Mouse (Mus musculus) stomach, postnatal 0 days (tissue): ENCODE data around the gene Zfp426.

Source experiments
- CTCF ChIP-seq: IDR thresholded peaks from 2 replicates; pipeline ENCODE4 v1.5.1; 2016; ENCODE audit warnings: antibody characterized with exemption, low read depth, mild to moderate bottlenecking, moderate library complexity
- EP300 ChIP-seq: optimal IDR thresholded peaks from 2 replicates; pipeline ENCODE3; 2016; ENCODE audit warnings: antibody characterized with exemption

DNA sequence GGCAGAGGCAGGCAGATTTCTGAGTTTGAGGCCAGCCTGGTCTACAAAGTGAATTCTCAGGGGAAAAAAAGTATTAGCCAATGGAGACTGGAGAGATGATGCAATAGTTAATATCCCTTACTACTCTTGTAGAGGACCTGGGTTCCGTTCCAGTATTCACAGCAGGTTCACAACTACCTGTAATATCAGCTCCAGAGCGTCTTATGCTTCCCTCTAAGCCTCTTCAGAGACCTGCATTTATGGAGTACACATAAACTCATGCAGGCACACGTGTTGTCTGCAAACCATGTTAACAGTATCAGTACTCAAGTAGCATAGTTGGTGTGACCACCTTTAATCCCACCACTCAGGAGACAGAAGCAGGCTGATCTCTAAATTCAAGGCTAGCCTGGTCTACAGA is 62.5 kb downstream of the Zfp426 start:
- TF ChIP-seq CTCF (no peak), EP300 (no peak)
